Mouse (Mus musculus) embryonic fibroblast, embryonic 13.5 days (primary cell): ENCODE data around the gene Ptprq. TPM values are rescaled to one million over a fixed set of nuclear protein-coding genes. Genes with fewer than 3 reads are reported as not detected.

Source experiments
- H3K27ac ChIP-seq: 2 replicates; pipeline ENCODE4 v1.5.1; 2012; ENCODE audit warnings: low read length, control low read depth, inconsistent platforms; ENCODE audit not compliant: insufficient read depth
- H3K4me1 ChIP-seq: 2 replicates; pipeline ENCODE4 v1.6.1; 2011; ENCODE audit warnings: low read length; ENCODE audit not compliant: control insufficient read depth, insufficient read depth
- H3K4me3 ChIP-seq: 2 replicates; pipeline ENCODE4 v1.5.1; 2011; ENCODE audit warnings: mild to moderate bottlenecking, control low read depth, low read length; ENCODE audit not compliant: insufficient read depth
- CTCF ChIP-seq: IDR thresholded peaks from 2 replicates; pipeline ENCODE4 v1.5.1; 2011; ENCODE audit warnings: mild to moderate bottlenecking, control low read depth, low read length, moderate library complexity, borderline replicate concordance; ENCODE audit not compliant: insufficient read depth
- POLR2A ChIP-seq: IDR thresholded peaks from 2 replicates; pipeline ENCODE4 v1.6.1; 2011; ENCODE audit warnings: low read depth, mild to moderate bottlenecking, control low read depth, low read length, moderate library complexity
- polyA plus RNA-seq: library from polyadenylated mRNA; stranded (reverse); fragments of >200 nt; gene quantifications from 2 replicates; pipeline ENCODE4 v1.2.4, GENCODE M21; 2011; ENCODE audit warnings: low read depth; ENCODE audit not compliant: missing spikeins, insufficient read length

Ptprq gene
- polyA plus RNA-seq, 1 experiment, result 1.3 TPM

- H3K27ac ChIP-seq, result no peak overlapping the region
- no peaks in the 10 kb centered on the region for H3K4me1 ChIP-seq
- no peak for TF ChIP-seq CTCF
- TF ChIP-seq POLR2A, result no peak
- H3K4me3 ChIP-seq, result no peak overlapping the region
Observed at GRCm38 (mm10) chr10:107496402-107496801, 223.4 kb downstream of the Ptprq start.

GRCm38 (mm10) chr10:107494568-107494967 is 225.3 kb downstream of the Ptprq start, which contains the start of gene Myf6:
Gene Myf6, minus strand, starts transcription at chr10:107494737.
- no peak within 1 kb of the TSS for H3K4me3 ChIP-seq
- no peak within 1 kb of the TSS for H3K27ac ChIP-seq
- TF ChIP-seq POLR2A (no peak), CTCF (no peak)
- H3K4me1 ChIP-seq, result no peaks in the 10 kb centered on the region

GRCm38 (mm10) chr10:107493580-107494474 is 226.0 kb downstream of the Ptprq start:
- H3K4me1 ChIP-seq, result no peaks in the 10 kb centered on the region
- H3K27ac ChIP-seq, result no peak overlapping the region
- no peak overlapping the region for H3K4me3 ChIP-seq
- TF ChIP-seq POLR2A (no peak), CTCF (no peak)

- H3K4me1 ChIP-seq, result no peaks in the 10 kb centered on the region
- TF ChIP-seq POLR2A (no peak), CTCF (no peak)
- H3K4me3 ChIP-seq, result no peak overlapping the region
- no peak overlapping the region for H3K27ac ChIP-seq
Observed at GRCm38 (mm10) chr10:107492867-107493579, 226.8 kb downstream of the Ptprq start.

GRCm38 (mm10) chr10:107488654-107489315 is 231.1 kb downstream of the Ptprq start:
- no peak overlapping the region for H3K4me3 ChIP-seq
- H3K4me1 ChIP-seq, result no peaks in the 10 kb centered on the region
- H3K27ac ChIP-seq, result no peak overlapping the region
- TF ChIP-seq POLR2A, result no peak
- TF ChIP-seq CTCF, result no peak

GRCm38 (mm10) chr10:107486770-107487169 is 233.1 kb downstream of the Ptprq start:
- H3K4me3 ChIP-seq, result no peak overlapping the region
- TF ChIP-seq CTCF, result no peak
- no peak for TF ChIP-seq POLR2A
- H3K27ac ChIP-seq, result no peak overlapping the region
- no peaks in the 10 kb centered on the region for H3K4me1 ChIP-seq

- no peak within 1 kb of the TSS for H3K27ac ChIP-seq
Observed at GRCm38 (mm10) chr10:107485870-107486269, 234.0 kb downstream of the Ptprq start, which contains the start of gene Myf5. Gene Myf5, minus strand, starts transcription at chr10:107486134.

GRCm38 (mm10) chr10:107484050-107484449 is 235.8 kb downstream of the Ptprq start:
- H3K4me3 ChIP-seq, result no peak overlapping the region
- TF ChIP-seq POLR2A, result no peak
- no peak for TF ChIP-seq CTCF
- no peaks in the 10 kb centered on the region for H3K4me1 ChIP-seq
- H3K27ac ChIP-seq, result no peak overlapping the region

More at GRCm38 (mm10) chr10:107485870-107486269, 234.0 kb downstream of the Ptprq start, which contains the start of gene Myf5:
- no peaks in the 10 kb centered on the region for H3K4me1 ChIP-seq
- TF ChIP-seq CTCF (no peak), POLR2A (no peak)
- no peak within 1 kb of the TSS for H3K4me3 ChIP-seq

GRCm38 (mm10) chr10:107473497-107473896 is 246.4 kb downstream of the Ptprq start:
- no peak overlapping the region for H3K4me3 ChIP-seq
- no peak overlapping the region for H3K27ac ChIP-seq
- TF ChIP-seq POLR2A (no peak), CTCF (no peak)
- no peaks in the 10 kb centered on the region for H3K4me1 ChIP-seq
